Mouse (Mus musculus): ENCODE measurements at regions not wholly inside any gene's neighbourhood (a gene's known extent, or its start where the extent isn't known, plus 50 kb on each side); places are given as distances from the start of the nearest gene placed in this dataset.

- H3K36me3 ChIP-seq (ENCODE audit: insufficient read depth) = no peaks in the 10 kb centered on the region
- H3K4me1 ChIP-seq (ENCODE audit: insufficient read depth) = no peaks in the 10 kb centered on the region
- H3K9ac ChIP-seq = no peak overlapping the region
- peak; percentile 55 for TF ChIP-seq CTCF (IDR thresholded peaks at IDR 0.05; ENCODE audit: low read depth)
- DNase-seq = peak; percentile 59
- no peak overlapping the region for H3K4me3 ChIP-seq (ENCODE audit: low read depth, low read length)
- 46% methylated on average over 8 of the region's 8 CpGs for whole genome bisulfite sequencing
- no peak overlapping the region for H3K4me2 ChIP-seq (ENCODE audit: low read depth)
- no peaks in the 10 kb centered on the region for H3K9me3 ChIP-seq (ENCODE audit: low read length)
- no peak for ATAC-seq
- H3K27me3 ChIP-seq (ENCODE audit: insufficient read depth, low read length) = peaks cover 8% of the 10 kb centered on the region; the same call in 1 of the 2 replicates
- H3K27ac ChIP-seq (ENCODE audit: low read depth, low read length) = no peak overlapping the region
Measured at GRCm38 (mm10) chr2:11113191-11113590, 58.7 kb upstream of the Prkcq start.

- TF ChIP-seq CTCF (IDR thresholded peaks at IDR 0.05; ENCODE audit: low read depth) = no peak
- DNase-seq = no peak
- ATAC-seq = no peak
Measured at GRCm38 (mm10) chr2:11118625-11119024, 53.3 kb upstream of the Prkcq start.

GRCm38 (mm10) chr2:11119301-11119700, 52.6 kb upstream of the Prkcq start:
- Histone ChIP-seq H3K4me1 (ENCODE audit: insufficient read depth) (no peaks in the 10 kb centered on the region), H3K27ac (ENCODE audit: low read depth, low read length) (no peak overlapping the region), H3K4me2 (ENCODE audit: low read depth) (no peak overlapping the region), H3K36me3 (ENCODE audit: insufficient read depth) (no peaks in the 10 kb centered on the region), H3K9ac (no peak overlapping the region), H3K27me3 (ENCODE audit: insufficient read depth, low read length) (peaks cover 4% of the 10 kb centered on the region; the same call in 1 of the 2 replicates), H3K9me3 (ENCODE audit: low read length) (no peaks in the 10 kb centered on the region), H3K4me3 (ENCODE audit: low read depth, low read length) (no peak overlapping the region)
- TF ChIP-seq CTCF (IDR thresholded peaks at IDR 0.05; ENCODE audit: low read depth) = no peak
- no peak for DNase-seq
- ATAC-seq = no peak
- 81% methylated on average over 9 of the region's 9 CpGs for WGBS

More at GRCm38 (mm10) chr2:11118625-11119024, 53.3 kb upstream of the Prkcq start:
- Histone ChIP-seq H3K9ac (no peak overlapping the region), H3K4me1 (ENCODE audit: insufficient read depth) (no peaks in the 10 kb centered on the region), H3K27me3 (ENCODE audit: insufficient read depth, low read length) (peaks cover 4% of the 10 kb centered on the region; the same call in 1 of the 2 replicates), H3K27ac (ENCODE audit: low read depth, low read length) (no peak overlapping the region), H3K4me2 (ENCODE audit: low read depth) (no peak overlapping the region), H3K9me3 (ENCODE audit: low read length) (no peaks in the 10 kb centered on the region), H3K36me3 (ENCODE audit: insufficient read depth) (no peaks in the 10 kb centered on the region), H3K4me3 (ENCODE audit: low read depth, low read length) (no peak overlapping the region)
- 94% methylated on average over 1 of the region's 1 CpGs for WGBS

All from forebrain, postnatal 0 days (tissue).